Mouse (Mus musculus) mouse embryonic stem cell (cell line): ENCODE measurements around the gene Pi16.

Experiments used
- in situ Hi-C, 2 experiments: fragments of 300-500 bp; cut with MboI; formaldehyde crosslinking; loops; 1 replicate in 1 of 2; 3 replicates in 1 of 2; pipeline ENCODE4 v1.14.3; 2019 to 2020; ENCODE audit warnings: low sequenced_read_pairs in 2 of 2, low pct_unique_long_range_greater_than_20kb in 1 of 2, mixed read lengths in 1 of 2; ENCODE audit not compliant: unreplicated experiment in 1 of 2

The Pi16 gene

DNA sequence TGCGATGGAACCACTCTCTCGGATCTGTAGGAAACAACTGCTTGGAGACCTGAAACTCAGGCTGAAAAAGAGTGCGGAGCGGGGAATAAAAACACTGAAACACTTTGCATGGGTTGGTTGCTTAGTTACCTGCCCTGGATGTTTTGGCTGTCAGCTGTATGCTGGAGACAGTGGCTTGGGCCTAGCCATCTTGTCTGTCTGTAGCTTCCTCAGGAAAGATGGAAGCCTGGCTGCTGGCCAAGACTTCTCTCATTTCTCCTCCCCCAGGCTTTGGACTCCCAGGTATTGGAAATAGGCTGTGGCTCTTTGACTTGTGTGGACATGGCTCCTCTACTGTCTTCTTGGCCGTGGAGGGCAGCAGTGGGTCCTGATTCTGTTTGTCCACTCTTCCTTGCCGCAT is 16.1 kb upstream of the Pi16 start:
- in situ Hi-C loops, result no loop called here

DNA sequence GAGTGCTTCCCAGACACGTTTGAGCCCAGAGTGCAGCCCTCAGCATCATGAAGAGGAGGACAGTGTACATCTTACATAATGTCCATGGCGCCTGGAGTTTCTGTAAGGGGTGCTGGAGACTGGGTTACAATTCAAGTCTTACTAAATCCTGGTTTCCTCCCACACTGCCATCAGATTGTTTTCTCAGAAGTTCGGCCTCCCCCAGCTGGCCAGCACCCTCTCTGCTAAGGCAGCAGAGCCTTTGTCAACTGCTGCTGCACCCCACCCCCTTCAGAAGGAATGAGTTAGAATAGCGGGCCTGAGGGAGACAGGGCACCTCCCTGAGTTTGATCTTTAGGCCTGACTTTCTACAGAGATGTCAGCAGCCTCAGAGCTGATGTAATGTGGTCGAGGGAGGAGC is 15.3 kb upstream of the Pi16 start:
- in situ Hi-C loops, result no loop called here

DNA sequence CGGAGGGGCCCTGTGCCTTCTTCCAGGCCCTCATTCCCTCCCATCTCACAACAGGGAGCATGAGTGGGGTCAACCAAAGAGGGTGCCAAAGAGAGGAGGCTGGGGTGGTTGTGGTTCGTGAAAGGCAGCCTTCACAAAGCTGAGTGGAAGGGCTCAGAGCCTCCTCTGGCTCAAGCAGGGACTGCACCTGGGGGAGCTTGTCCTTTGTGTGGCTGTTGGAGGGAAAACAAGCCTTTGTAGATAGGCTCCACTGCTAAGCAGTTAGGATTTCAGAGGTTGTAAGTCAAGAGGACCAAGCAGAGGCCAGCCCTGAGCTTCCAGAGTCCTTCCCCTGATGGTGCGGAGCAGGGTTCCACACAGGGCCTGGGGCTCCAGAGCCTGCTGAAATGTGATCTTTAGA is 14.4 kb upstream of the Pi16 start:
- in situ Hi-C loops, result no loop called here

DNA sequence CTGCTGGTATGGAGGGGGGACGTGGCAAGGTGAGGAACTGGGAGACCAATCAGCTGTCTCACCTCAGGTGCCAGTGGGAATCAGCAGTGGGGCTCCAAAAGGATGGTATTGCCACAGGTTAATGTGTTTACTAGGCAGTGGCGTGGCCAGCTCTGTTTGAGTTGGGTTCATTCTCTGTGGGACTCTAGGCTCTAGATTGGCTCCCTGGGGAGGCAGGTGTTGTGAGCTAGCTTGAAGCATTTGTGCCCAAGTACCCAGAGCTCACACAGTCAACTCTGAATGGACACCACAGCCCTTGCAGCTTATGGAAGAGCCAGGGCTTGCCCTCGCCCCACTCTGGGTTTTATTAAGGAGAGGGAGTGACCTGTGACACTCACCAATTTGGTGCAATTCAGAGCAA is 13.6 kb upstream of the Pi16 start:
- in situ Hi-C loops, result no loop called here

DNA sequence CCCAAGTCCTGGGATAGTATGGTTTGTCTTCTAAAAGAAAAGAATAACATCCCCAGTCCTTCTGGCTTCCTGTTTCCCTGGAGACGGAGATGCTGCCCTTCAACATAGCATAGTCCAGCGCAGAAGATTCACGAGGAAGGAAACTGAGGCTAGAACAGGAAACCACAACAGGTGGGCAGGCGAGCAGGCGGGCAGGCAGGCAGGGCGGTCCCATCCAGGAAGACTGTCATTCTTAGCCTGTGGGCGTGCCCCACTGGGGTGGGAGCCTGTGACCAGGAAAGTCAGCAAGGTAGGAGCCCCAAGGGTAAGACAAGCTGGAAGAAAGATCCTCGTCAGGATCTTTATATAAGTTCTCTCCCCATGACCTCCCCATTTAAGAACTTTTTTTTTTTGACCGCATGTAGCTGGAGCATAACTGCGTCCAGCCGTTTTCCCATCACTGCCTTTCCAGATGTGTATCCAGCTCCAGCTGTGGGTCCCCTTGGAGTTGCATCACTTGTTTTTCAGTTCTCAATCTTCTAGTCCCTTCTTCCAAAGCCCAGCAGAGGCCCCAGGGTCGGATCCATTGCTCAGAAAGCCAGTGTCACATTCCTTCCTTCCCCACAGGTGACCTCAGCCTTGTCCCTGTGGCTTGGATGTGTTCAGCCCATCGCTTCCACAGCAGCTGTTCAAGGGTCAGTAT is 13.0 kb upstream of the Pi16 start:
- in situ Hi-C loops, result no loop called here

DNA sequence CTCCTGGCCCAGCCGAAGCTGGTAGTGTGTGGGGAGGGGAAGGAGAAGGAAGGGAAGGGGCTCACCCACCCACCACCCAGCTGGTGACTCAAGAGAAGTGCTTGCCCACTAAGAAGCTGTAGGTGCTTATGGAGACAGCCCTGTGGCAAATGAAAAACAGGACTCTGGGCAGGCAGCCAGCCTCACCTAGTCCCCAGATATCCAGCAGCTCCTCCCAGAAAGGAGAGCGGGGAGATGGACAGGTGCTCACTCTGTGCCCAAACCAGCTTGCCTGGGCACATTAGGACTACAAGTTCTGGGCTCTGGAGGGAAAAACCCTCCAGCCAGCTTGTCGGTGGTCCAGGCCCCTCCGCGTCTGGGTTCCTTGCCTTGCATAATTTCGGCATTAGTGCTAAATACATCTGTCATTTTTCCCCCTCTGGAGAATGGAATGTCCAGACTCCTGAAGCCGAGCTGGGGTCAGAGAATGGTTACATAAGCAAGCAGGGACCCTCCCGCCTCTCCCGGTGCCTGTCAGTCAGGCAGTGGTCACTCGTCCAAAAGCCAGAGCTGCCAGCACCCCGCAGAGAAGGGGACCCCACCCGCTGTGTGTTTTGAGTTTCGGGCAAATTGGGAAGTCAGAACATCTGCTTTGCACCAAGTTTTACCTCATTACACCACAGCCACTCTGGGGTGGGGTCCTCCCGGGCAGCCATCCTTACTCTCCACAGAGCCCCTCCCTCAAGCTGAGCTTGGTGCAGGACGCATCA is 12.2 kb upstream of the Pi16 start:
- in situ Hi-C loops, result no loop called here

DNA sequence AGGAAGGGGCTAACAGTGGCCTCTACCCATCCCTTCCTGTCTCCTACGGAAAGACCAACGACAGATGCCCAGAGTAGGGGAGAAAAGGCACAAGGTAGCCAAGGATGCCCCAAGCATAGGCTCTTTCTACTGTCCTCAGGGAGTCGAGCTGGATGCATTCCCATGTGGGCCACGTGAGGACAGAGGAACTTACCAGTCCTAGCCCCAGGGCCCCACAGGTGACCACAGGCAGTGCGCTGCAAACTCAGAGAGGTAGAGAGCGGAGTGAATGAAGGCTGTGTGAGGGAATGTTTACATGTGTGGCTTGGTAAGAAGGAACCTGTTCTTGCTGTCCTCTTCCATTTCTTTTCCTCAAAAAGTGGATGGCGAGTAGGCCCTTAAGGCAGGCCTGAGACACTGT is 11.6 kb upstream of the Pi16 start:
- in situ Hi-C loops, result no loop called here

DNA sequence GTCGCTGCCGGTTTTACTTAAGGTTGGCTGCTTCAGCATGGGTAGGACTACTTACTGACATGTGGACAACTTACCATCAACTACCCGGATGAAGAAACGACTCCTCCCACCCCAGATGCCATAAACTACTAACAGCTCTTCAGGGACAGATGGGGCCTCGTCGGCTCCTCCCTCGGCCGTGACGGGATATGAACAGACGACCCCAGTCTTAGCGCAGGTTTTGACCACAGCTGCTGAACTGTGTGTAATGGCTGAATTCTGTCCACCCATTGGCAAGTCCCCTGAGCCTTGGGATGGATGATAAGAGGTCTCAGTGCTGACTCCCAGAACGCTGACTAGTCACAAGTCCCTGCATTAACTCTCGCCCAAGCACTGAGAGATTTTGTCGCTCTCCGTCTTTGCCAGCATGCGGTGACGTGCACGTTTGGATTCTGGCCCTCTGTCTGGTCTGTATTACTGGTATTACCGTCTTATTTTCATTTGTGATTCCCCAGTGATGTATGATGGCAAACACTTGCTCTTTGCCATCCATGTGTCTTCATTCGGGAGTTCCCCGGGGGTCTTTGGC is 7.3 kb upstream of the Pi16 start:
- in situ Hi-C loops, result no loop called here

DNA sequence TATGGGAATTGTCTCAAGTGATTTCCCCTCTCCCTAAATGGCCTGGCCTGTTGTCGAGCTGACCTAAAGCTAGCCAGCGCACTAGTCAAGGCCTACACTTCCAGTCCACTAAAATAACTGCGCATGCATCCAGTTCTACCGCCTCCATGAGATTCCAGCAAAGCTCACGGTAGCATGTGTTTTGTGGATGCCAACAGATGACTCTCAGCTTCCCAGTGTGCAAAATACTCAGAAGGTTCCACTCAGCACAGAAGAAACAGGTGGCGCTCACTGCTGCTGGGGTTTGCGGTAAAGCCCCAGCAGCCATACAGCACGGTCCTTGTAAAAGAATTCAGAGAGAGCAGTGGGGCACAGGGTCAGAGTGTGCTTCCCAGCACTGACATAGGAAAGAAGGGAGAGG is 5.9 kb upstream of the Pi16 start:
- in situ Hi-C loops, result no loop called here

DNA sequence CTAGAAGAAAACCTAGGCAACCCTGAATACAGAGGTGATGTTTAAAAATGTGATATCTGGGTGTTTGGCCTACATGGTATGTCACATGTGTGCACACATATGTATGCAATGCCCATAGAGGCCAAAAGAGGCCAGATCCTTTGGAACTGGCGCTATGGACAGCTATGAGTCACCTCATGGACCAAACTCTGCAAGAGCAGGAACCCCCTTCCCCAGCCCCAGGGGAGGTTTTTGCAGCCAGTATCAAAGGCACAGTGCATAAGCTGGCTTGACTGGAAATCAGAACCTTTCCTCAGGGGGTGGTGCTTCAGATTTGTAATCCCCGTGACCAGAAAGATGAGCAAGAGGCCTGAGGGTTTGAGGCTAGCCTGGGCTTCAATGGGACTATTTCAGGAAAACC is 5.4 kb upstream of the Pi16 start:
- in situ Hi-C loops, result no loop called here

DNA sequence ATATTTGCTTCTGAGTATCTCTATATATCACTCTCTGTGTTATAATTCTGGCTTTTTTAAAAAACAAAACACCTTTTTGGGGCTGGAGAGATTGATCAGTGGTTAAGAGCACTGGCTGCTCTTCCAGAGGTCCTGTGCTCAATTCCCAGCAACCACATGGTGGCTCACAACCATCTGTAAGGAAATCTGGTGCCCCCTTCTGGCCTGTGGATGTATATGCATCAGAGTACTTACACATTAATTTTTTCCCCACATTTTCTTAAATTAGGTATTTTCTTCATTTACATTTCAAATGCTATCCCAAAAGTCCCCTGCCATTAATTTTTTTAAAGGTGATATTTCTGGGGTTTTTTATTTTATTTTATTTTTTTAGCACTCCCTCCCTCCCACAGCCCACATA is 4.2 kb upstream of the Pi16 start:
- in situ Hi-C loops, result no loop called here

DNA sequence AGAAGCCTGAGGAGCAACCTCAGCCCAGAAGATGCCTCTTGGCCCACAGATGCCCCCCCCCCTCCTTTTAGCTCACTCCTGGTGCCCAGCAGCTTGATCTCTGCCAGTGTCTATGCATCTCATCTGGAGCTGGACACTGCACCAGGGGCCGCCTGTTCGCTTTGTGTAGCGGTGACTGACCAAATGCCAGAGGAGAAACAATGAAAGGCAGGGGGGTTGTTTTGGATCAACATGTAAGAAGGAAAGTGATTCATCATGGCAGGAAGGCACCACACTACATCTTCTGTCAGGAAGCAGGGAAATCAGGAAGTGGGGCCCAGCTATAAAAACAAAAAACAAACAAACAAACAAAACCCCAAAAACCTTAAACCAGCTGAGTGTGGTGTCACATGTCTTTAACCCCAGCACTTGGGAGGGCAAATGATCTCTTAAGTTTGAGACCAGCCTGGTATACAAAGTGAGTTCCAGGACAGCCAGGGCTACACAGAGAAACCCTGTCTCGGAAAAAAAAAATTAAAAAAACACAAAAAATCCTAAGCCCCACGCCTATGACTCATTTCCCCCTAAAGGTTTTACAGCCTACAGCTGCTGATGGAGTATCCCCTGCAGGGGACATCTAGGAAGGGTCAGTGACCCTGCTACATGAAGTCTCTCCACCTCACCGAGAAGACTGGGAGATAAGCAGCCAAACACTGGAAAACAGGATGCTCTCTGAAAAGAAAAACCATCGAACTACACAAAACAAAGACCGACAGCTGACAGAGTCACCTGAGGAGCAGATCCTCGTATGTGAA is 1.6 kb upstream of the Pi16 start:
- in situ Hi-C loops, result no loop called here

DNA sequence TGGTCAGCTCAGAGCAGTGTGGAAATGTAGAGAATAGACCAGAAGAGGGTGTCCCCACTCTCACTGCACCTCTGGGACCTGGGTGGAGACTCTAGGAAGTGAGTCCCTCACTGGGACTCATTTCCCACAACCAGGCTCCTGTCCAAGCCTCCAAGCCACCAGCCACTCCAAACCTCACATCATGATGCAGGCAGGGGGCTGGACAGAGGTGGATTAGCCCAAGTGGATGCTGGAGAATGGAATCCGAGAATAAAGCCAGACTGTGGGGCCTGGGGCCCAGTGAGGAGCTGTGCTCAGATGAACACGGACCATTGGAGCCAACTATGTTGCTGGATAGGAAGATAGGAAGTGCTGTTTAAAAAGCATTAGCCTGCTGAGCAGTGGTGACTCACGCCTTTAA is 589 bp upstream of the Pi16 start:
- in situ Hi-C loops, result no loop called here

DNA sequence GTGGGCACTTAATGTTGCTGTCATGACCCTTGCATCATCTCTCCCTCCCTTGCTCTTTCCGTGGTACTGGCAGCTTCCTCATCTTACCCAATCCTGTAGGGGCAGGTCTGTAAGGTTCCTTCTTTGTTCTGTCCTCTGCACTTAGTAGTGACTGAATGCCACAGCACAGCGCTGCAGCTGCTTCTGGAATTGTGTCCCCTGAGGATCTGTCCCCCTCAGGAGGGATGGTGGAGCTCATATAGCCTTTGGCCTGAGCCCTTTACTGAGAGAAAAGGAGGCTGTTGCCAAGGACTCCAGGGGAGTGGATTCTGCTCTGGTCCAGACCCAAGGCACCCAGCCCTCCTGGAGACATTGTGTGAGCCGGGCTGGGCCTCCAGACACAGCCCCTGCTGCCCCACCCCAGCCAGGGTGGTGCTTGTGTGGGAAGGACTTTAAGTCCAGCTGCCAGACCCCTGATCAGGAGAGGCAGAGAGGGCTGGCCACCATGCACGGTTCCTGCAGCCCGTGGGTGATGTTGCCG is 1.3 kb downstream of the Pi16 start:
- in situ Hi-C loops, result no loop called here

DNA sequence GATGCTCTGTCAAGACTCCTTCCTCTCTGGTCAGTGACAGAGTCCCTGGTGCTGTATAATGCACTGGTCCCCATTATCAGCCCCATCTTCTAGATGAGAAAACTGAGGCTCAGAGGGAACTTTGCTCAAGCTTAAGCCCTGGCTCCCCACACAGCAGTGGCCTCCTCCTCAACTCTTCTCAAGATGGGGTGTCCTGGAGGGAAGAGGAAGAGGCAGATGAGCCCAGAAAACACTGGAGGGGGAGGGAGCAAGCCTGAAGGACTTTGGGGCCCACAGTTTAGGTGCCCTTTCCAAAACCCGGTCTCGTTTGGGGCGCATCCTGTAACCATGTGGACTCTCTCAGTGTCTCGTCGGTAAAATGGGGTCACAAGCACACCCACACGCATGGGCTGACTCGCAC is 2.0 kb downstream of the Pi16 start:
- in situ Hi-C loops, result no loop called here

DNA sequence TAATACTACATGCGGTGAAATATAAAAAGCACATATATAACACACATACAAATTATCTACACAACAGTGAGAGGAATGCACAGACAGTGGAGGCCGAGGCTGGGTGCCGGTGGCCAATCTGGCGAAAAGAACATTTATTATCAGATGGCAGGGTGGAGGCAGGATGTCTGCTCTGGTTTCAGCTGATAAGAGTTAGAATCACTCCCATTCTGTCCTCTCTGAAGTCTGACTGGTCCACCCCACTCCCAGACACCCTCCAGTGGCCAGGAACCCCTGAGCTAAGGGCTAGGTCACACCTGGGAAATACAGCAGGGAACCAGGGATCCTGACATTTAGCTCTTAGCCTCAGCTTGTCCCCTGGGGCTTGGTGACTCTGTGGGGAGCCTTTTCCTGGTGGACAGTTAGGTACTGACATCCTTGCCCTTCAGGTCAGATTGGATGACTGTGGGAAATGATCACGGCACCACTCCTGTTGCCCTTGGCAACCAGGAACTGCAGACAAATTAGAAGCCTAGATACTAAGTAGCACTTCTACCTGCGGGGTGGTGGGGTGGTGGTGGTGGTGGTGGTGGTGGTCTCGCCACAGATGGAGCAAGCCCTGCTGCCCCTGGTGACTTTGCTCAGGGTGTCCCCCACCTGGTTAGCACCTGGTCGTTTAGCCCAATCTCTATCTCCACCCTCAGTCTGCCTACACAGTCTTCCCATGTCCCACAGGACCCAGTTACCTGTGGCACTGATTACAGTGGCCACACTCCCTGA is 2.6 kb downstream of the Pi16 start:
- in situ Hi-C loops, result no loop called here

DNA sequence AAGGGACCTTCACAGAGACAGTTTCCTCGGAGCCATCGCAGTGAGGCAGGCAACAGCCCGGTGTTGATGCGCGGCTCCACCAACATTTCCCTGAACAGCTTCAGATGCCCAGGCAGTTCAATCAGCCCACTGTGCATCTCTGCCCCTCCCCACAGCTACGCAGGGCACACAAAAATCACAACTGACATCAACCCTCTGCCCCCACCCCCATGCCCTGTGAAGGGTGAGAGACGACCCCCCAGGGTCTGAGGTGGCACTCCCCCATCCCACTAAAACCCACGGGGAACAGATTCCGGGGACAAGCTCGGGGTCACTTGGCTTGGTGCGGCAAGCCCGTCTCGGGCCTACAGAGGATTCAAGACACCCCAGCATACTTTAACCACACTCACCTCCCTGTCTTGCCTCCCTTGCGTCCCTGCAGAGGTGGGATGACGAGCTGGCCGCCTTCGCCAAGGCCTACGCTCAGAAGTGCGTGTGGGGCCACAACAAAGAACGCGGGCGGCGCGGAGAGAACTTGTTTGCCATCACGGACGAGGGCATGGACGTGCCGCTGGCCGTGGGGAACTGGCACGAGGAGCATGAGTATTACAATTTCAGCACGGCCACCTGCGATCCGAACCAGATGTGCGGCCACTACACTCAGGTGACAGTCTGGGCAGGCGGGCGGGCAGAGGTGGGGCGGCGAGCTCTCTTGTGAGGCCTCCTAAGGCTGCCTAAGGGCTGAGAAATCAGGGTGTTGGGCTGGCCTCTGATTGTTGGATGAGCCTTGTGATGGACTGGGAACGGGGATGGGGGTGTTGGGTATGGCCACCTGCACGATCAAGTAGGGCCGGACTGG is 4.5 kb downstream of the Pi16 start:
- in situ Hi-C loops, result no loop called here

DNA sequence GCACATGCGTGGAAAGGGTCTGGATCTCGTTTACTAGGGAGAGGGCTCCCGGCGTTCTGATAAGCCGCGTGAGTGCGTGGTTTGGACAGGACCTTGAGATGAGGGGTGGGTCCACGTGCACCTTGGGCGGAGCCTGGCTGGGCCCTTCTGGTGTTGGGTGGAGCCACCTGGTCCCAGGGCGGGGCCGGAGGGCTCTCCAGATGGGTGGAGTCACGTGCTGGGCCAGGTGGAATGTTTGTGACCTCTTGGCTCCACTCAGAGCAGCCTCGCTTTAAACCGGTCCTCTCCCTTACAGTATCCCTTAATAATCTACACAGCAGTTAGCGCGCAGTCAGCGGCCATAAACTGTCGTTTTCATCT is 5.1 kb downstream of the Pi16 start:
- in situ Hi-C loops, result no loop called here
